Mouse (Mus musculus) retina, postnatal 1 day (tissue): ENCODE data around the gene Gm867.

Source experiments
- DNase-seq: peaks from one replicate; pipeline ENCODE4 v3.0.0-alpha.2; 2012

The Gm867 gene

DNA sequence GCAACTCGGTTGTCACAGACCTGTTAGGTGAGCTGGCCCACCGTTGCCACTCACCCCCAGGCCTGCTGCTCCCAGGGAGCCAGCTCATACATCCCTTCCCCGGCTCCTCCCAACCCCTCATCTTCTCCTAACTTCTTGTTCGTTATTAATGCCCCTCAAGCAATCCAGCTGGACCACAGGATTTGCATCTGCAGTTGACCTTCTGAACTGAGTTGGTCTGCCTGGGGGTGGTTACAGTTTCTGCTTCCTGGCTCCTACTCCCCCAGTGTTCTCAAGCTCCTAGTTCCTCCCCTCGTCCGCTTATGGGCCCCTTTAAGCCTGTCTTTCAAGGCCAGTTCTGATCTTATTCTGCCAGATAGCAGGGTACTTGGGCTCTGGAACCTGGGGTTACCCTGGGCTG, 45.9 kb downstream of the Gm867 start:
- DNase-seq = no peak

DNA sequence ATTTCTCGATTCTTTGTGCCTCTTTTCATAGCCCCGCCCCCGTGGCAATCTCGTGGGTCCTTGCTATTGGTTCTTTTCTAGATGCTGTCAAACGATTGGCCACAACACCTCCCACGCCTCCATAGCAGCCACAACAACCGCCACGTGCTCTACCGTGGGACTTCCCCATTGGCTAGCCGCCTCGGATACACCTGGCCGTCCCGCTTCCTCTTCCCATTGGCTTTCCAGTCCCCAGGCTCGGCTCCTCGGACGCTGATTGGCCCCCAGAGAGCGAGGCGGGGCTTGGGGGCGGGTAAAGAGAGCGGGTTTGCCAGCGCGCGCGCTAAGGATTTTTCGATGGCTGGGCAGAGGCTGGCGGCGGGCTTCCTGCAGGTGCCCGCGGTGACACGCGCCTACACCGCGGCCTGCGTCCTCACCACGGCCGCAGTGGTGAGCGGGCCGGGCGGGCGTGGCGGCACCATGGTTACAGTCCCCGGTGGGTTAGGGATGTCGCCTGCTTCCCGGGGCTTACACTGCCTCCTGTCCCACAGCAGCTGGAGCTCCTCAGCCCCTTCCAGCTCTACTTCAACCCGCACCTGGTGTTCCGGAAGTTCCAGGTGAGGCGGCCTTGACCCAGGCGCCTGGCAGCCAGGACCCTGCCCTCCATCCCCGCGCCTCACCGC, 47.3 kb downstream of the Gm867 start, which contains the start of gene Derl3:
Gene Derl3, plus strand, starts transcription at position 325 of the 662 bp plus-strand sequence.
- DNase-seq = peak; percentile 99

DNA sequence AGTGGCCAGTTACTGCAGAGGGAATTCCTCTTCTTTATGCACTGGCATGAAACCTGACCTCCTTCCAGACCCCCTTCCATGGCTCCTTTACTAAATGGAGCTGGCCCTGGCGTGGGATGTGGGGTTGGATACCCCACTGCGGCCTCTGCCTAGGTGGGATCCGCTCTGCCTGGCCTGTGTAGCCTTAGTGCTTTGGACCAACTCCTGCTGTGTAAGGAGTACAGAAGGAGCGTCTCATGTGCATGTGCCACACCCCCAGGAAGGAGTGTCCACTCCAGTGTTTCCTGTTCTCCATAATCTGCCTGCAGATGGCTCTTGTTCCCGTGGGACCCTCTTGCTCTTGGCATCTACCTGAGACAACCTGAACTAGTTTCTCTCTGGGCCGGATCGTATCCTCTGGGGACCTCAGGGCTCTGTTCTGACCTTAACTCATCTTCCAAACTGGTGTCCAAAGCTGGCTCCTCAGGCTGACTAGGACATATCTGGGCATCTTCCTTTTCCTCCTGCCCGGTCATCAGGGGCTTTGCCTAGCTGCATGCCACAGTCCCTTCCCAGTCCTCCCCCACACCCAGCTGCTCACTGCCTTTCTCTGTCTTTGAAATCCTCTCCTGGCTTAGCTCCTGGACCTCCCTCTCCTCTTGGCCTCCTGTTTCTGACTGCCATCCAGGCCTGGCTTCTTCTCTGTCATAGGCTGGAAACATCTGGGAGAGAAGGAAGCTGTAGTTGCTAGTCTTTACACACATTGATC, 50.9 kb downstream of the Gm867 start:
- no peak for DNase-seq
